Mouse (Mus musculus) liver, embryonic 13.5 days (tissue): ENCODE measurements around the gene Pi4k2b. TPM values are rescaled to one million over a fixed set of nuclear protein-coding genes. Genes with fewer than 3 reads are reported as not detected.
"Not testable (repeated sequence)": the region's sequence is repeated elsewhere in the genome, so short reads cannot be mapped to it uniquely, and the experiment has no call there.

Source experiments
- ATAC-seq: fragments of 200-750 bp; cut with Nextera tagmentation; 2 replicates; pipeline ENCODE4 v1.8.0; 2017; ENCODE audit warnings: low read depth, mild to moderate bottlenecking, moderate number of reproducible peaks, moderate library complexity
- DNase-seq: peaks from one replicate; pipeline ENCODE4 v3.0.0; 2022
- H3K27ac ChIP-seq: fragments of 300-500 bp; sonication (generic); 2 replicates; pipeline ENCODE4 v1.5.1; 2015; ENCODE audit warnings: moderate library complexity, mild to moderate bottlenecking, inconsistent platforms
- H3K27me3 ChIP-seq: fragments of 300-500 bp; sonication (generic); 2 replicates; pipeline ENCODE4 v1.6.1; 2015; ENCODE audit warnings: mild to moderate bottlenecking, inconsistent platforms
- H3K36me3 ChIP-seq: fragments of 300-500 bp; sonication (generic); 2 replicates; pipeline ENCODE4 v1.6.1; 2015; ENCODE audit warnings: mild to moderate bottlenecking, inconsistent platforms
- H3K4me1 ChIP-seq: fragments of 300-500 bp; sonication (generic); replicated peaks from 2 replicates; pipeline ENCODE4 v1.6.1; 2015; ENCODE audit warnings: inconsistent platforms
- H3K4me2 ChIP-seq: fragments of 300-500 bp; sonication (generic); 2 replicates; pipeline ENCODE4 v1.6.1; 2015; ENCODE audit warnings: inconsistent platforms, mild to moderate bottlenecking, moderate library complexity
- H3K4me3 ChIP-seq: fragments of 300-500 bp; sonication (generic); replicated peaks from 2 replicates; pipeline ENCODE4 v1.5.1; 2015; ENCODE audit warnings: mild to moderate bottlenecking, inconsistent platforms
- H3K9ac ChIP-seq: fragments of 300-500 bp; sonication (generic); 2 replicates; pipeline ENCODE4 v1.6.1; 2015; ENCODE audit warnings: mild to moderate bottlenecking, inconsistent platforms
- H3K9me3 ChIP-seq: fragments of 300-500 bp; sonication (generic); replicated peaks from 2 replicates; pipeline ENCODE4 v1.6.1; 2016; ENCODE audit warnings: inconsistent platforms
- WGBS: fragments of 180-500 bp; shearing (Covaris S2); methylation state at CpG from one replicate; pipeline ENCODE4 v1.1.7; 2015; ENCODE audit not compliant: insufficient replicate concordance; 5-methylcytosine and 5-hydroxymethylcytosine counted together
- polyA plus RNA-seq: library from polyadenylated mRNA; unstranded; fragments of >200 nt; fragmentation: Nextera tagmentation; extraction: Ambion mirVana; gene quantifications from 2 replicates; pipeline ENCODE4 v1.2.1, GENCODE M21; 2015

Pi4k2b gene
- polyA plus RNA-seq, 1 experiment from 2014 or later: 16.5 TPM

- Histone ChIP-seq H3K4me2 (peak overlapping the region; percentile 84), H3K27ac (no peak overlapping the region), H3K27me3 (no peaks in the 10 kb centered on the region), H3K4me1 (peaks cover 32% of the 10 kb centered on the region), H3K9ac (peak overlapping the region; percentile 94), H3K36me3 (no peaks in the 10 kb centered on the region), H3K4me3 (peak overlapping the region; percentile 93), H3K9me3 (no peaks in the 10 kb centered on the region)
- no peak for ATAC-seq
- WGBS: 43% methylated on average over 4 of the region's 4 CpGs
- no peak for DNase-seq
Observed at GRCm38 (mm10) chr5:52743231-52743630, 1.9 kb downstream of the Pi4k2b start.

DNA sequence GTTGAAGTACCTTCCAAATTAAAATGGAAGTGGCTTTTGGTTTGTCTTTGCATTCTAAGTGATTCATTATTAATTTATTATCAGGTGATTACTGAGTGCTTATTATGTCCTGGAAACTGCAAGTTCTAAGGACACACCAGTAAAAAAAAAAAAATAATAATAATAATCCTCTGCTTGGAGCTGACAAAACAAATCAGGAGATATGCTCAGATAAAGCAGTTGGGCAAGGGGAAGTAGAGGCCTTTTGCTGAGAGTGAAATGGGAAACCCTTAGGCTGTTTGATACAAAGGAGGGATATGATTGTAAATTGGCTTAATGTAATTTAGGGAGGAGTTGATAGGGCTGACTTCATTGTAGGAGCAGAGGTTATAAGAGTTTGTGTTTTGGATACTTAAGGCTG is 5.5 kb downstream of the Pi4k2b start:
- ATAC-seq (no peak), DNase-seq (no peak)
- no peak overlapping the region for H3K4me2 ChIP-seq
- H3K9me3 ChIP-seq: no peaks in the 10 kb centered on the region
- H3K27ac ChIP-seq: no peak overlapping the region
- H3K36me3 ChIP-seq: peaks cover 6% of the 10 kb centered on the region; the same call in 1 of the 2 replicates
- H3K27me3 ChIP-seq: no peaks in the 10 kb centered on the region
- H3K9ac ChIP-seq: no peak overlapping the region
- peaks cover 29% of the 10 kb centered on the region for H3K4me1 ChIP-seq
- H3K4me3 ChIP-seq: no peak overlapping the region

DNA sequence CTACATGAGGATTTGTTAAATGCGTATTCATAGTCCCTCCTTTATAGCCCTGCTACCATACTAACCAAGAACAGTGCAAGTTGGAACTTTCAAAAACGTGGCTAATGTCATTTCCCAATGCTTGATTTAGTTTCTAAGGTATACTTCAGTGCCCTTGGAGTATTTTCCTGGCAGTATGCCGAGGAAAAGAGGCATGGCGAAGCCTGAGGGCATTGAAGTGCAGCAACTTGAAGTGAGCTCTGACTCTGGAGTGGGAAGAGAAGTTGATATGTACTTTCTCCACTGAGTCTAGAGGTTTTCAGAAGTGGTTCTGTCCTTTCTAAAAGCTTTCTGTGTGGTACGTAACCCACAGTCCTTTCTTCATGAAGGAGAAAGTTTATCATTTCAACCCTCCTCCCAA is 7.4 kb downstream of the Pi4k2b start:
- H3K4me2 ChIP-seq: no peak overlapping the region
- ATAC-seq: no peak
- H3K9ac ChIP-seq: no peak overlapping the region
- H3K9me3 ChIP-seq: no peaks in the 10 kb centered on the region
- H3K36me3 ChIP-seq: peaks cover 13% of the 10 kb centered on the region
- H3K27ac ChIP-seq: no peak overlapping the region
- 78% methylated on average over 5 of the region's 5 CpGs for WGBS
- H3K4me1 ChIP-seq: peaks cover 16% of the 10 kb centered on the region
- no peak overlapping the region for H3K4me3 ChIP-seq
- DNase-seq: no peak
- H3K27me3 ChIP-seq: no peaks in the 10 kb centered on the region

GRCm38 (mm10) chr5:52753146-52753545 is 11.8 kb downstream of the Pi4k2b start:
- 77% methylated on average over 9 of the region's 9 CpGs for WGBS
- DNase-seq: no peak
- Histone ChIP-seq H3K4me1 (0 out of 2 replicates have a peak, but pooled peaks cover under 1% of the 10 kb centered on the region), H3K4me3 (no peak overlapping the region), H3K9me3 (no peaks in the 10 kb centered on the region), H3K9ac (no peak overlapping the region), H3K27me3 (no peaks in the 10 kb centered on the region), H3K4me2 (no peak overlapping the region), H3K36me3 (peaks cover 20% of the 10 kb centered on the region), H3K27ac (no peak overlapping the region)
- no peak for ATAC-seq

- no peak overlapping the region for H3K9ac ChIP-seq
Observed at GRCm38 (mm10) chr5:52754196-52754595, 12.8 kb downstream of the Pi4k2b start.

DNA sequence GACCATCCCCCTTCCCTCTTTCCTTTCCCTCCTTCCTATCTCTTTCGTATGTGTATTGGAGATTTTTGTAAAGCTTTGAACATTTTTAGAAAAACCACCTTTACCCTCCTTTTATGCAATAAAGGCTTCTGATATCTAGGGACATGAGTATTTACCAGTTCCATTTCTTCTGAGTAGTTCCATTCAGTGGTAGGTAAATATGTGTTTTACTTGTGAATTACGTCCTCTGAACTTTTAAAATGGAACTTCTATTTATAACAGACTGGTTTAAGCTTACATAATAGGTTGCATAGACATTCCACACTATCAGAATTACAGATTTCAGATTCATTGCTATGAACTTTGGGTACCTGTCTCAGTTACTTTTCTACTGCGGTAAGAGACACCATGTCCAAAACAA is 14.0 kb downstream of the Pi4k2b start:
- Histone ChIP-seq H3K9me3 (no peaks in the 10 kb centered on the region), H3K4me1 (no peaks in the 10 kb centered on the region), H3K9ac (no peak overlapping the region), H3K27ac (no peak overlapping the region), H3K27me3 (no peaks in the 10 kb centered on the region), H3K4me3 (no peak overlapping the region), H3K36me3 (peaks cover 23% of the 10 kb centered on the region), H3K4me2 (no peak overlapping the region)
- ATAC-seq: no peak
- 85% methylated on average over 3 of the region's 3 CpGs for WGBS
- no peak for DNase-seq

More at GRCm38 (mm10) chr5:52754196-52754595, 12.8 kb downstream of the Pi4k2b start:
- no peak overlapping the region for H3K4me2 ChIP-seq
- peaks cover 20% of the 10 kb centered on the region for H3K36me3 ChIP-seq
- DNase-seq (no peak), ATAC-seq (no peak)
- no peak overlapping the region for H3K4me3 ChIP-seq
- no peak overlapping the region for H3K27ac ChIP-seq
- no peaks in the 10 kb centered on the region for H3K4me1 ChIP-seq
- no peaks in the 10 kb centered on the region for H3K27me3 ChIP-seq
- H3K9me3 ChIP-seq: no peaks in the 10 kb centered on the region

DNA sequence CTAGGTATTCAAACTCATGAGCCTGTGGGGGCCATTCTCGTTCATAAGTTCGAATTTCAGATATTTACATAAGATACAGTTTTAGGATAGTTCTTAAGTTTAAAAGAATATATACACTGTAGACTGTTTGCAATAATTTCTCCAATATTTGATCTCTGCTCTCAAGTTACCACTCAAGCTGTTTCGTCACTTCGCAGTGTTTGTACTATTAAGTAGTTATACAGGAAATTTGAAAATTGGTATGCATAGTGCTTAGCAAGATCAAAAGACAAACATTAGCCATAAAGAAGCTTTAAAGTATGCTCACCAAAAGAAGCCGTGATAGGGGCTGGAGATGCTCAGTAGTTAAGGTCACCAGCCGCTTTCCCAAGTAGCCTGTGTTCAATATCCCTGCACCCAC is 14.6 kb downstream of the Pi4k2b start:
- ATAC-seq (no peak), DNase-seq (no peak)
- no peaks in the 10 kb centered on the region for H3K27me3 ChIP-seq

DNA sequence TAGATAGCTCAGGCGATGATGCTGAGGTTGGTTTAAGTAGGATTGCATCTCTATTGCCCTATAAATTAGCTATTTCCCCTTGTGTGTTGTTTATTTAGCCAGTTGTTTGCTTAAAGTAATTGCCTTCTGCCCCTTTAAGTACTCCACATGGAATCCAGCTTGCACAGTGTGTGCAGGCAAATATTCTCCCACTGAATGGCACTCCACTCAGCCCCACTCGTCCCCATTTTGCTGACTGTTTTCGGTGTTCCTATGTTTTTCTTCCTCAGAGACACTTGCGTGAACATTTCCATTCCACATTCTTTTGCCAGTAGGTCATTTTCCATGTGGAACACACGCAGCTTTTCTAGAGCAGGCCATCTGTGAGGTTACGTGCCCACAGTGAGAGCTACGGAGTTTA is 21.2 kb downstream of the Pi4k2b start:
- Histone ChIP-seq H3K27ac (no peak overlapping the region), H3K4me2 (no peak overlapping the region), H3K36me3 (peaks cover 32% of the 10 kb centered on the region), H3K9ac (no peak overlapping the region), H3K9me3 (no peaks in the 10 kb centered on the region), H3K4me1 (no peaks in the 10 kb centered on the region), H3K4me3 (no peak overlapping the region), H3K27me3 (no peaks in the 10 kb centered on the region)
- 87% methylated on average over 7 of the region's 7 CpGs for WGBS
- ATAC-seq (no peak), DNase-seq (no peak)

More for the DNA sequence above, 14.6 kb downstream of the Pi4k2b start:
- Histone ChIP-seq H3K27ac (no peak overlapping the region), H3K9ac (no peak overlapping the region), H3K9me3 (no peaks in the 10 kb centered on the region), H3K4me3 (no peak overlapping the region), H3K4me1 (no peaks in the 10 kb centered on the region), H3K36me3 (peaks cover 21% of the 10 kb centered on the region), H3K4me2 (no peak overlapping the region)
- 86% methylated on average over 6 of the region's 6 CpGs for WGBS

DNA sequence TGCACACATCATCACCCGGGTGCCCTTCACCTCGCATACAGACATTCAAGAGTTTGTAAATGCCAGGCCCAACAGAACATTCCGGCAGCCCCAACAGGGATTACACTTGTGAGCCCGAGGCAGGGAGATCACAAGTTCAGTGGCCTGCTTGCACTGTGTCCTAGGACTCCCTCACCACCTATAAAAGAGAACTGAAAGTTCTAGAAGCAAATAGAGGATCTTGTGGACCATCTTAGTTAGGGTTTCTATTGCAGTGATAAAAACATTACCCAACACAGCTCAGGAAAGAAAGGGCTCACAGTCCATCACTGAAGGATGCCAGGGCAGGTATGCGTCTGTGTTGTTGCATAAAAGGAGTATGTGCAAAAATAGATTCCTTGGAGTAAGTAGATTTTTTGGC is 32.9 kb downstream of the Pi4k2b start:
- H3K36me3 ChIP-seq: peaks cover 15% of the 10 kb centered on the region
- no peak overlapping the region for H3K4me3 ChIP-seq
- 83% methylated on average over 5 of the region's 5 CpGs for WGBS
- H3K27me3 ChIP-seq: no peaks in the 10 kb centered on the region
- H3K9ac ChIP-seq: no peak overlapping the region
- no peak for ATAC-seq
- H3K9me3 ChIP-seq: no peaks in the 10 kb centered on the region
- no peak overlapping the region for H3K4me2 ChIP-seq
- no peak overlapping the region for H3K27ac ChIP-seq
- peaks cover 33% of the 10 kb centered on the region for H3K4me1 ChIP-seq
- DNase-seq: no peak

- DNase-seq (no peak), ATAC-seq (no peak)
- Histone ChIP-seq H3K27me3 (no peaks in the 10 kb centered on the region), H3K27ac (peak within 1 kb of the TSS; percentile 76), H3K9me3 (no peaks in the 10 kb centered on the region), H3K36me3 (peaks cover 6% of the 10 kb centered on the region), H3K4me3 (no peak within 1 kb of the TSS), H3K4me2 (peak within 1 kb of the TSS; percentile 44), H3K4me1 (peaks cover 33% of the 10 kb centered on the region), H3K9ac (no peak within 1 kb of the TSS)
- WGBS: 79% methylated on average over 8 of the region's 8 CpGs
Observed at GRCm38 (mm10) chr5:52775237-52775636, 33.9 kb downstream of the Pi4k2b start, which contains the start of gene Zcchc4. Gene Zcchc4 (plus strand): TSS chr5:52775409.

- WGBS: 66% methylated on average over 8 of the region's 8 CpGs
- H3K4me2 ChIP-seq: peak overlapping the region; percentile 44
- not testable (repeated sequence) for H3K36me3 ChIP-seq, H3K4me3 ChIP-seq, H3K9me3 ChIP-seq, H3K27me3 ChIP-seq, H3K9ac ChIP-seq
- peak; percentile 97 for ATAC-seq
- peak overlapping the region; percentile 76 for H3K27ac ChIP-seq
- DNase-seq: peak; percentile 43
- peaks cover 33% of the 10 kb centered on the region for H3K4me1 ChIP-seq
Observed at GRCm38 (mm10) chr5:52776466-52777354, 35.3 kb downstream of the Pi4k2b start.
